Mouse (Mus musculus) liver (tissue): ENCODE data around the gene Rab6a.

ENCODE experiments used
- DNase-seq: peaks from one replicate; pipeline ENCODE4 v3.0.0-alpha.2; 2020; ENCODE audit warnings: mixed read lengths

The Rab6a gene

DNA sequence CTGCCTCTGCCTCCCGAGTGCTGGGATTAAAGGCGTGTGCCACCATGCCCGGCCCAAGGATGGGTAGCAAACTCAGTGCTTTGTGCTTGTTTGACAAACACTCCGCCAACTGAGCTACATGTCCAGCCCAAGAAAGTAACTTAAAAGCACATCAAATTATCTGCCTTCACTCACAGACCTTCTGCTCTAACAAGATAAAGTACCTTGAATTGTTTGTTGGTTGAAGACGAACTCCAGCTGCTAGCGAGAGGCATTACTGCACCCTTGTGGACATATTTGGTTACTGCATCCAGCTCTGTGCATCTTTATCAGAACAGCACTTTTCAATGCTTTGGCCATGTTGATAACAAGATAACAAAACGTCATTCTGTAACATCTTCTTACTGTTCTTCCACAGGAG lies 77.3 kb downstream of the Rab6a start:
- DNase-seq: peak; percentile 79

DNA sequence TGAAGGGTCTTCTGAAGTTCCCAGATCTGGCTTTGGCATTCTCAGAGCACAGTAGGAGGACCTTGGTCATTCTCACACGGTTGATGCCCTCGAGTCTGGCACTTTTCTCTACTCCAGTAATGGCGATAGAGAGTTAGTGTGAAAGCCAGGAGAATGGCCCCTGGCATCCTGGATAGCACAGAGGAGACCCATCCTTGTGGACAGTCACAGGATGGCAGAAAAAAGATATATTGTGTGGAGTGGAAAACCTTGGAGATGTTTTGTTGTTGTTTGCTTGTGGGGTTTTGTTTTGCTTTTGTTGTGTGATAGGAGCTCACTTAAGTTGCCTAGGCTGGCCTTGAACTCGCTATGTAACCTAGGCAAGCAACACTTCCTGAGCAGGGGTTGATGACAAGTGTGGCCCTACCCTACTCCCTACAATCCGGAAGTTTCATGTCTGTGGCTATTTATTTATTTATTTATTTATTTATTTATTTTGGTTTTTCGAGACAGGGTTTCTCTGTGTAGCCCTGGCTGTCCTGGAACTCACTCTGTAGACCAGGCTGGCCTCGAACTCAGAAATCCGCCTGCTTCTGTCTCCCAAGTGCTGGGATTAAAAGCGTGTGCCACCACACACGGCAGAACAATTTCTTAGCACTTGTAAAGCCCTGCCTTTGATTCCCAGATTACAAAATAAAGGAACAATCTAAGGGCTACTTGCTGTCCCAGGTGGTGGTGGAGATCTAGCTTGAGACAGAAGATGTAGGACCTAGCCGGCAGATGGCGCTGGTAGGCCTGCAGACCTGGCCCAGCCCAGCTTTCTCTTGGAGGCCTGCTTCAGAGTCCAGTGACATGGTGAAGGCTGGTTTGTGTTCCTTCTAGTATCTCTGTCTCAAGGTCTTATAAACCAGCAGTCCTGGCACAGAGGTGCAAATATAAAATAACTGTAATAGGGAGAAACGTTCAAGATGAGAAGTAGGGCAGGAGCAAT lies 78.1 kb downstream of the Rab6a start:
- DNase-seq: peak; percentile 88

DNA sequence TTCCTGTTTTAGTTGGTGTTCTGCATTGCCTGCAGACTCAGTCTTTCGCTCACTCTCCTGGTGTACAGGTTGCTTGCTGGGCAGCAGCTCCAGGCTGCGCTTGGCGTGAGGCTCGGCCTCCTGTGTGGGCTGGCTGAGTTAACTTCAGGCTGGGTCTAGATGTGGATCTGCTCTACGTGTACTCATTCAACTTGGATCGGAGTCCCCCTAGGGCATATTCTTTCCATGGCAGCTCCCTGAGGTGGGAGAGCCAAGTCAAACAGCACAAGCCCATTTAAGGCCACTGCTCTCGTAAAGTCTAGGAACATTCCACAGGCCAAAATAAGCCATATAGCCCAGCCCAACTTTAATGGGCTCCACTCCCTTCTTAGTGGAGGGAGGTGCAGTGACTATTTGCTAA lies 81.3 kb downstream of the Rab6a start:
- DNase-seq: no peak
